Mouse (Mus musculus): ENCODE results near the gene Prl2c5.
"Not testable (repeated sequence)": the region's sequence is repeated elsewhere in the genome, so short reads cannot be mapped to it uniquely, and the experiment has no call there.

The Prl2c5 gene

GRCm38 (mm10) chr13:13182415-13182814 is at the start of gene Prl2c5:
Gene Prl2c5 (plus strand): TSS chr13:13182715.
- not testable (repeated sequence) for DNase-seq (ENCODE audit: low read depth, low spot score)

- DNase-seq (ENCODE audit: low read depth, low spot score) = not testable (repeated sequence)
Observed at GRCm38 (mm10) chr13:13162777-13163485, 19.6 kb upstream of the Prl2c5 start.

- DNase-seq (ENCODE audit: low read depth, low spot score) = not testable (repeated sequence)
Observed at GRCm38 (mm10) chr13:13168631-13169030, 13.9 kb upstream of the Prl2c5 start.

- not testable (repeated sequence) for DNase-seq (ENCODE audit: low read depth, low spot score)
Observed at GRCm38 (mm10) chr13:13173616-13174136, 8.8 kb upstream of the Prl2c5 start.

- not testable (repeated sequence) for DNase-seq (ENCODE audit: low read depth, low spot score)
Observed at GRCm38 (mm10) chr13:13175736-13176135, 6.8 kb upstream of the Prl2c5 start.

GRCm38 (mm10) chr13:13211168-13211567 is 28.7 kb downstream of the Prl2c5 start:
- not testable (repeated sequence) for DNase-seq (ENCODE audit: low read depth, low spot score)

GRCm38 (mm10) chr13:13216363-13216762 is 33.8 kb downstream of the Prl2c5 start:
- DNase-seq (ENCODE audit: low read depth, low spot score) = not testable (repeated sequence)

- not testable (repeated sequence) for DNase-seq (ENCODE audit: low read depth, low spot score)
Observed at GRCm38 (mm10) chr13:13220231-13220630, 37.7 kb downstream of the Prl2c5 start.

GRCm38 (mm10) chr13:13237456-13237855 is 54.9 kb downstream of the Prl2c5 start:
- DNase-seq (ENCODE audit: low read depth, low spot score) = not testable (repeated sequence)

Data from telencephalon, adult 2 months (tissue).